Mouse (Mus musculus): ENCODE measurements at regions not wholly inside any gene's neighbourhood (a gene's known extent, or its start where the extent isn't known, plus 50 kb on each side); places are given as distances from the start of the nearest gene placed in this dataset.

- no peak overlapping the region for H3K27ac ChIP-seq
- DNase-seq (ENCODE audit: low read depth in 3 of 3, low spot score in 3 of 3) (no peak), ATAC-seq (ENCODE audit: insufficient read depth) (no peak)
- no peak overlapping the region for H3K9ac ChIP-seq (replicated peaks)
- no peaks in the 10 kb centered on the region for H3K9me3 ChIP-seq (ENCODE audit: control insufficient read depth, low read length)
- H3K4me2 ChIP-seq (ENCODE audit: low read depth), result no peak overlapping the region
- H3K36me3 ChIP-seq (replicated peaks; ENCODE audit: control insufficient read depth, insufficient read depth, low read depth), result no peaks in the 10 kb centered on the region
- 52% methylated on average over 5 of the region's 5 CpGs for WGBS (ENCODE audit: insufficient replicate concordance)
- no peaks in the 10 kb centered on the region for H3K27me3 ChIP-seq (ENCODE audit: control insufficient read depth, insufficient read depth, low read length)
- H3K4me1 ChIP-seq (replicated peaks; ENCODE audit: control insufficient read depth in 2 of 2, insufficient read depth in 2 of 2, low read length in 1 of 2), result no peaks in the 10 kb centered on the region
- H3K4me3 ChIP-seq (ENCODE audit: insufficient read depth in 1 of 2, low read depth in 2 of 2, low read length in 2 of 2), result no peak overlapping the region
- TF ChIP-seq EP300 (IDR thresholded peaks at IDR 0.05; ENCODE audit: low read depth) (no peak), CTCF (IDR thresholded peaks at IDR 0.05; ENCODE audit: low read depth) (no peak)
Observed at GRCm38 (mm10) chr11:90824761-90825160, 136.6 kb upstream of the Tom1l1 start.

- no peak overlapping the region for H3K9ac ChIP-seq (replicated peaks)
- no peak overlapping the region for H3K27ac ChIP-seq
- 42% methylated on average over 2 of the region's 2 CpGs for WGBS (ENCODE audit: insufficient replicate concordance)
- H3K36me3 ChIP-seq (replicated peaks; ENCODE audit: control insufficient read depth, insufficient read depth, low read depth), result no peaks in the 10 kb centered on the region
- no peak for DNase-seq (ENCODE audit: low read depth in 3 of 3, low spot score in 3 of 3)
- no peak overlapping the region for H3K4me3 ChIP-seq (ENCODE audit: insufficient read depth in 1 of 2, low read depth in 2 of 2, low read length in 2 of 2)
- no peaks in the 10 kb centered on the region for H3K9me3 ChIP-seq (ENCODE audit: control insufficient read depth, low read length)
- TF ChIP-seq CTCF (IDR thresholded peaks at IDR 0.05; ENCODE audit: low read depth), result no peak
- TF ChIP-seq EP300 (IDR thresholded peaks at IDR 0.05; ENCODE audit: low read depth), result no peak
- no peak for ATAC-seq (ENCODE audit: insufficient read depth)
- no peak overlapping the region for H3K4me2 ChIP-seq (ENCODE audit: low read depth)
- H3K4me1 ChIP-seq (replicated peaks; ENCODE audit: control insufficient read depth in 2 of 2, insufficient read depth in 2 of 2, low read length in 1 of 2), result no peaks in the 10 kb centered on the region
- H3K27me3 ChIP-seq (ENCODE audit: control insufficient read depth, insufficient read depth, low read length), result no peaks in the 10 kb centered on the region
Observed at GRCm38 (mm10) chr11:90816727-90817126, 128.6 kb upstream of the Tom1l1 start.

GRCm38 (mm10) chr11:90814471-90814870, 126.3 kb upstream of the Tom1l1 start:
- Histone ChIP-seq H3K27ac (no peak overlapping the region), H3K9me3 (ENCODE audit: control insufficient read depth, low read length) (no peaks in the 10 kb centered on the region), H3K4me1 (replicated peaks; ENCODE audit: control insufficient read depth in 2 of 2, insufficient read depth in 2 of 2, low read length in 1 of 2) (no peaks in the 10 kb centered on the region), H3K4me3 (ENCODE audit: insufficient read depth in 1 of 2, low read depth in 2 of 2, low read length in 2 of 2) (no peak overlapping the region), H3K9ac (replicated peaks) (no peak overlapping the region), H3K4me2 (ENCODE audit: low read depth) (no peak overlapping the region), H3K27me3 (ENCODE audit: control insufficient read depth, insufficient read depth, low read length) (no peaks in the 10 kb centered on the region), H3K36me3 (replicated peaks; ENCODE audit: control insufficient read depth, insufficient read depth, low read depth) (no peaks in the 10 kb centered on the region)
- no peak for ATAC-seq (ENCODE audit: insufficient read depth)
- DNase-seq (ENCODE audit: low read depth in 3 of 3, low spot score in 3 of 3), result no peak
- 58% methylated on average over 5 of the region's 5 CpGs for WGBS (ENCODE audit: insufficient replicate concordance)
- TF ChIP-seq CTCF (IDR thresholded peaks at IDR 0.05; ENCODE audit: low read depth) (no peak), EP300 (IDR thresholded peaks at IDR 0.05; ENCODE audit: low read depth) (no peak)

GRCm38 (mm10) chr11:90812971-90813370, 124.8 kb upstream of the Tom1l1 start:
- DNase-seq (ENCODE audit: low read depth in 3 of 3, low spot score in 3 of 3), result no peak
- ATAC-seq (ENCODE audit: insufficient read depth), result no peak
- Histone ChIP-seq H3K36me3 (replicated peaks; ENCODE audit: control insufficient read depth, insufficient read depth, low read depth) (no peaks in the 10 kb centered on the region), H3K27ac (no peak overlapping the region), H3K4me1 (replicated peaks; ENCODE audit: control insufficient read depth in 2 of 2, insufficient read depth in 2 of 2, low read length in 1 of 2) (no peaks in the 10 kb centered on the region), H3K4me2 (ENCODE audit: low read depth) (no peak overlapping the region), H3K9me3 (ENCODE audit: control insufficient read depth, low read length) (no peaks in the 10 kb centered on the region), H3K4me3 (ENCODE audit: insufficient read depth in 1 of 2, low read depth in 2 of 2, low read length in 2 of 2) (no peak overlapping the region), H3K27me3 (ENCODE audit: control insufficient read depth, insufficient read depth, low read length) (no peaks in the 10 kb centered on the region), H3K9ac (replicated peaks) (no peak overlapping the region)
- WGBS (ENCODE audit: insufficient replicate concordance), result 58% methylated on average over 2 of the region's 2 CpGs
- no peak for TF ChIP-seq EP300 (IDR thresholded peaks at IDR 0.05; ENCODE audit: low read depth)

GRCm38 (mm10) chr11:90812530-90812929, 124.4 kb upstream of the Tom1l1 start:
- TF ChIP-seq EP300 (IDR thresholded peaks at IDR 0.05; ENCODE audit: low read depth) (no peak), CTCF (IDR thresholded peaks at IDR 0.05; ENCODE audit: low read depth) (no peak)
- Histone ChIP-seq H3K4me2 (ENCODE audit: low read depth) (no peak overlapping the region), H3K9ac (replicated peaks) (no peak overlapping the region), H3K4me1 (replicated peaks; ENCODE audit: control insufficient read depth in 2 of 2, insufficient read depth in 2 of 2, low read length in 1 of 2) (no peaks in the 10 kb centered on the region), H3K27me3 (ENCODE audit: control insufficient read depth, insufficient read depth, low read length) (no peaks in the 10 kb centered on the region), H3K9me3 (ENCODE audit: control insufficient read depth, low read length) (no peaks in the 10 kb centered on the region), H3K4me3 (ENCODE audit: insufficient read depth in 1 of 2, low read depth in 2 of 2, low read length in 2 of 2) (no peak overlapping the region), H3K36me3 (replicated peaks; ENCODE audit: control insufficient read depth, insufficient read depth, low read depth) (no peaks in the 10 kb centered on the region), H3K27ac (no peak overlapping the region)
- ATAC-seq (ENCODE audit: insufficient read depth), result no peak
- DNase-seq (ENCODE audit: low read depth in 3 of 3, low spot score in 3 of 3), result no peak
- WGBS (ENCODE audit: insufficient replicate concordance), result 61% methylated on average over 4 of the region's 4 CpGs

Data from liver, embryonic 14.5 days (tissue).